Mouse (Mus musculus) megakaryocyte, adult 5-6 weeks (primary cell): ENCODE results near the gene Ly6g6f. TPM values are rescaled to one million over a fixed set of nuclear protein-coding genes. Genes with fewer than 3 reads are reported as not detected.

Experiments
- ATAC-seq: 2 replicates; pipeline ENCODE4 v1.8.0; 2016; ENCODE audit warnings: mild to moderate bottlenecking, inconsistent platforms; ENCODE audit not compliant: poor library complexity, severe bottlenecking
- total RNA-seq, 2 experiments: library from RNA; stranded (forward) in 1 of 2; stranded (reverse) in 1 of 2; fragments of 153-499, 151-499 nt in 1 of 2; fragments of 221-1000, 200-1000 nt in 1 of 2; gene quantifications; 2 replicates each; pipeline versions ENCODE4 v1.2.3 to v1.2.4; 2015 to 2017

The Ly6g6f gene
- total RNA-seq, 2 experiments from 2014 or later = not detected

GRCm38 (mm10) chr17:35080248-35080647 is 5.2 kb downstream of the Ly6g6f start:
- ATAC-seq = no peak

GRCm38 (mm10) chr17:35079778-35080177 is 5.6 kb downstream of the Ly6g6f start:
- peak; percentile 45 for ATAC-seq

GRCm38 (mm10) chr17:35077786-35078233 is 7.6 kb downstream of the Ly6g6f start, which contains the start of gene Ly6g6d:
Gene Ly6g6d (minus strand): TSS chr17:35078065.
- ATAC-seq = peak; percentile 76; the same call in 1 of the 2 replicates

- no peak for ATAC-seq
Measured at GRCm38 (mm10) chr17:35077285-35077684, 8.1 kb downstream of the Ly6g6f start.

GRCm38 (mm10) chr17:35076507-35077176 is 8.8 kb downstream of the Ly6g6f start, which contains the start of gene Ly6g6e:
Gene Ly6g6e (plus strand): TSS chr17:35076902.
- ATAC-seq = no peak

- ATAC-seq = no peak
Measured at GRCm38 (mm10) chr17:35074097-35074496, 11.3 kb downstream of the Ly6g6f start.

GRCm38 (mm10) chr17:35071454-35071853 is 14.0 kb downstream of the Ly6g6f start:
- no peak for ATAC-seq

GRCm38 (mm10) chr17:35070556-35071229 is 14.7 kb downstream of the Ly6g6f start:
- ATAC-seq = no peak

- no peak for ATAC-seq
Measured at GRCm38 (mm10) chr17:35068213-35068914, 17.0 kb downstream of the Ly6g6f start.

- no peak for ATAC-seq
Measured at GRCm38 (mm10) chr17:35066084-35066483, 19.3 kb downstream of the Ly6g6f start, which contains the start of gene Mpig6b. Gene Mpig6b (minus strand): TSS chr17:35066184.

GRCm38 (mm10) chr17:35064951-35065947 is 20.2 kb downstream of the Ly6g6f start, which contains the start of gene Ly6g6c:
Gene Ly6g6c (plus strand): TSS chr17:35065388.
- ATAC-seq = peak; percentile 76

GRCm38 (mm10) chr17:35064378-35064877 is 21.0 kb downstream of the Ly6g6f start:
- no peak for ATAC-seq

- no peak for ATAC-seq
Measured at GRCm38 (mm10) chr17:35063466-35063865, 21.9 kb downstream of the Ly6g6f start.

- ATAC-seq = no peak
Measured at GRCm38 (mm10) chr17:35061299-35061698, 24.1 kb downstream of the Ly6g6f start.

GRCm38 (mm10) chr17:35060737-35061297 is 24.6 kb downstream of the Ly6g6f start:
- ATAC-seq = no peak

GRCm38 (mm10) chr17:35060071-35060470 is 25.3 kb downstream of the Ly6g6f start:
- no peak for ATAC-seq

- peak; percentile 93 for ATAC-seq
Measured at GRCm38 (mm10) chr17:35058911-35059892, 26.2 kb downstream of the Ly6g6f start, which contains the start of gene Ddah2. Gene Ddah2 (plus strand): TSS chr17:35059035.

- ATAC-seq = no peak
Measured at GRCm38 (mm10) chr17:35058316-35058715, 27.1 kb downstream of the Ly6g6f start.
